Mouse (Mus musculus) hindbrain, embryonic 16.5 days (tissue): ENCODE measurements around the gene Cbfa2t3. TPM values are rescaled to one million over a fixed set of nuclear protein-coding genes. Genes with fewer than 3 reads are reported as not detected.

ENCODE experiments used
- ATAC-seq: fragments of 200-750 bp; cut with Nextera tagmentation; 2 replicates; pipeline ENCODE4 v1.8.0; 2017; ENCODE audit warnings: moderate TSS enrichment, moderate library complexity
- H3K27ac ChIP-seq: fragments of 300-500 bp; sonication (generic); 2 replicates; pipeline ENCODE4 v1.5.1; 2014; ENCODE audit warnings: low read depth, mild to moderate bottlenecking, control low read depth, low read length, moderate library complexity
- H3K27me3 ChIP-seq: fragments of 300-500 bp; sonication (generic); replicated peaks from 2 replicates; pipeline ENCODE4 v1.6.1; 2014; ENCODE audit warnings: low read length; ENCODE audit not compliant: control insufficient read depth, insufficient read depth
- H3K36me3 ChIP-seq: fragments of 300-500 bp; sonication (generic); 2 replicates; pipeline ENCODE4 v1.6.1; 2014; ENCODE audit warnings: mild to moderate bottlenecking, low read length, moderate library complexity, mixed read lengths; ENCODE audit not compliant: control insufficient read depth, insufficient read depth
- H3K4me1 ChIP-seq: fragments of 300-500 bp; sonication (generic); 2 replicates; pipeline ENCODE4 v1.6.1; 2014; ENCODE audit warnings: low read depth, low read length; ENCODE audit not compliant: control insufficient read depth, insufficient read depth
- H3K4me2 ChIP-seq: fragments of 300-500 bp; sonication (generic); 2 replicates; pipeline ENCODE4 v1.6.1; 2014; ENCODE audit warnings: mild to moderate bottlenecking, low read length, control low read depth, moderate library complexity
- H3K4me3 ChIP-seq: fragments of 300-500 bp; sonication (generic); 2 replicates; pipeline ENCODE4 v1.5.1; 2014; ENCODE audit warnings: mild to moderate bottlenecking, low read length, control low read depth, moderate library complexity
- H3K9ac ChIP-seq: fragments of 300-500 bp; sonication (generic); 2 replicates; pipeline ENCODE4 v1.6.1; 2014; ENCODE audit warnings: low read depth, mild to moderate bottlenecking, control low read depth, low read length, moderate library complexity
- H3K9me3 ChIP-seq: fragments of 300-500 bp; sonication (generic); 2 replicates; pipeline ENCODE4 v1.6.1; 2014; ENCODE audit warnings: mild to moderate bottlenecking, low read length, moderate library complexity; ENCODE audit not compliant: control insufficient read depth
- WGBS: fragments of 180-500 bp; shearing (Covaris S2); extraction: QIAGEN DNeasy Blood & Tissue Kit; methylation state at CpG from one replicate; pipeline ENCODE4 v1.1.7; 2014; 5-methylcytosine and 5-hydroxymethylcytosine counted together
- polyA plus RNA-seq: library from polyadenylated mRNA; unstranded; fragments of >200 nt; fragmentation: Nextera tagmentation; extraction: Ambion mirVana; gene quantifications from 2 replicates; pipeline ENCODE4 v1.2.1, GENCODE M21; 2015

The Cbfa2t3 gene
- polyA plus RNA-seq, 1 experiment from 2014 or later = 12.6 TPM

GRCm38 (mm10) chr8:122666338-122666764, 32.6 kb downstream of the Cbfa2t3 start:
- H3K27me3 ChIP-seq = no peaks in the 10 kb centered on the region
- WGBS = 27% methylated on average over 9 of the region's 9 CpGs
- no peak overlapping the region for H3K4me3 ChIP-seq
- H3K36me3 ChIP-seq = no peaks in the 10 kb centered on the region
- peak overlapping the region; percentile 17; the same call in 1 of the 2 replicates for H3K4me2 ChIP-seq
- H3K9me3 ChIP-seq = no peaks in the 10 kb centered on the region
- peak overlapping the region; percentile 30; the same call in 1 of the 2 replicates for H3K27ac ChIP-seq
- peaks cover 52% of the 10 kb centered on the region for H3K4me1 ChIP-seq
- no peak for ATAC-seq
- H3K9ac ChIP-seq = no peak overlapping the region

DNA sequence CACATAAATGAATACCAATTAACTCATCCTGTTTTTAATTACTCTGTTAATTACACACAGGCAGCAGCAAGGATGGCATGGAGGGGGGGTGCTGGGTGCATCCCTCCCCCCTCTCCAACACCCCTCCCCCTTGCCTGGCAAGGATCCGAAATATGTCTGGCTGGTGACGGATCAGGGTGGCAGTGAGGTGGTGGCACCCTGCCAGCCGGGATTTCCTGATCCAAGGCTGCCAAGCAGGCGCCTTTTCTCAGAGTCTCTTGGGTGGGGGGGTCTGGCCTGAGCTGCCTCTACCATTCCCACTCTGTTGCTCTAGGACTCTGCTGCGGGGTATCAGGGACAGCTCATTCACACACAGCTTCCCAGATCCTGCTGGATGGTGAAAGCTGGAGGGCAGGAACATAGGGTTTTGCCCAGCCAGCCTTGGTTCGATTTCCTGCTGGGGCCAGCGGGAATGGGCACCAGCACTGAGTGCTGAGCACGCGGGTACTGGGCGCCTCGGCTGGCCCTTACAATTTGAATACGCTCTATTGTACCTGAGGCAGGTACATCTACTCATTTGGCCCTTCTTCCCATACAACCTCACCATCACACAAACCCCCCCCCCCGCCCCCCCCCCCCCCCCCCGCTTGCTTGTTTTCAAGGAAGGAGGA, 33.1 kb downstream of the Cbfa2t3 start:
- Histone ChIP-seq H3K4me2 (peak overlapping the region; percentile 36), H3K9me3 (no peaks in the 10 kb centered on the region), H3K27ac (peak overlapping the region; percentile 78), H3K9ac (peak overlapping the region; percentile 47; the same call in 1 of the 2 replicates), H3K4me1 (peaks cover 53% of the 10 kb centered on the region), H3K27me3 (no peaks in the 10 kb centered on the region), H3K36me3 (no peaks in the 10 kb centered on the region), H3K4me3 (no peak overlapping the region)
- peak; percentile 56 for ATAC-seq
- 43% methylated on average over 12 of the region's 14 CpGs for WGBS

GRCm38 (mm10) chr8:122665221-122665620, 33.7 kb downstream of the Cbfa2t3 start:
- peak overlapping the region; percentile 78; the same call in 1 of the 2 replicates for H3K27ac ChIP-seq
- no peak overlapping the region for H3K4me3 ChIP-seq
- no peaks in the 10 kb centered on the region for H3K9me3 ChIP-seq
- ATAC-seq = peak; percentile 46; the same call in 1 of the 2 replicates
- H3K9ac ChIP-seq = peak overlapping the region; percentile 47
- H3K36me3 ChIP-seq = no peaks in the 10 kb centered on the region
- no peaks in the 10 kb centered on the region for H3K27me3 ChIP-seq
- peak overlapping the region; percentile 36 for H3K4me2 ChIP-seq
- H3K4me1 ChIP-seq = peaks cover 48% of the 10 kb centered on the region
- 31% methylated on average over 8 of the region's 8 CpGs for WGBS

GRCm38 (mm10) chr8:122663670-122664069, 35.2 kb downstream of the Cbfa2t3 start:
- Histone ChIP-seq H3K36me3 (no peaks in the 10 kb centered on the region), H3K4me3 (no peak overlapping the region), H3K27me3 (no peaks in the 10 kb centered on the region), H3K27ac (no peak overlapping the region), H3K4me1 (peaks cover 41% of the 10 kb centered on the region), H3K9me3 (no peaks in the 10 kb centered on the region), H3K4me2 (no peak overlapping the region), H3K9ac (no peak overlapping the region)
- WGBS = 76% methylated on average over 5 of the region's 5 CpGs
- ATAC-seq = no peak

- no peaks in the 10 kb centered on the region for H3K9me3 ChIP-seq
- H3K4me1 ChIP-seq = peaks cover 41% of the 10 kb centered on the region
- no peak for ATAC-seq
- H3K27me3 ChIP-seq = no peaks in the 10 kb centered on the region
- H3K4me3 ChIP-seq = no peak overlapping the region
- no peaks in the 10 kb centered on the region for H3K36me3 ChIP-seq
- H3K4me2 ChIP-seq = no peak overlapping the region
- no peak overlapping the region for H3K9ac ChIP-seq
- H3K27ac ChIP-seq = no peak overlapping the region
- 71% methylated on average over 3 of the region's 3 CpGs for WGBS
Observed at GRCm38 (mm10) chr8:122663106-122663505, 35.8 kb downstream of the Cbfa2t3 start.

GRCm38 (mm10) chr8:122661894-122662293, 37.0 kb downstream of the Cbfa2t3 start:
- ATAC-seq = no peak
- Histone ChIP-seq H3K4me3 (no peak overlapping the region), H3K9ac (no peak overlapping the region), H3K27me3 (no peaks in the 10 kb centered on the region), H3K27ac (no peak overlapping the region; the same call in 1 of the 2 replicates), H3K9me3 (no peaks in the 10 kb centered on the region), H3K4me2 (no peak overlapping the region), H3K36me3 (no peaks in the 10 kb centered on the region), H3K4me1 (peaks cover 36% of the 10 kb centered on the region)
- 79% methylated on average over 2 of the region's 2 CpGs for WGBS

- H3K9ac ChIP-seq = no peak overlapping the region
- H3K4me3 ChIP-seq = no peak overlapping the region
- peak overlapping the region; percentile 27; the same call in 1 of the 2 replicates for H3K27ac ChIP-seq
- H3K27me3 ChIP-seq = no peaks in the 10 kb centered on the region
- peaks cover 28% of the 10 kb centered on the region for H3K4me1 ChIP-seq
- H3K4me2 ChIP-seq = no peak overlapping the region
- no peaks in the 10 kb centered on the region for H3K36me3 ChIP-seq
- H3K9me3 ChIP-seq = no peaks in the 10 kb centered on the region
- WGBS = 29% methylated on average over 7 of the region's 7 CpGs
- ATAC-seq = 0 out of 2 replicates have a peak, but pooled peaks have one; percentile 7
Observed at GRCm38 (mm10) chr8:122661138-122661537, 37.8 kb downstream of the Cbfa2t3 start.

DNA sequence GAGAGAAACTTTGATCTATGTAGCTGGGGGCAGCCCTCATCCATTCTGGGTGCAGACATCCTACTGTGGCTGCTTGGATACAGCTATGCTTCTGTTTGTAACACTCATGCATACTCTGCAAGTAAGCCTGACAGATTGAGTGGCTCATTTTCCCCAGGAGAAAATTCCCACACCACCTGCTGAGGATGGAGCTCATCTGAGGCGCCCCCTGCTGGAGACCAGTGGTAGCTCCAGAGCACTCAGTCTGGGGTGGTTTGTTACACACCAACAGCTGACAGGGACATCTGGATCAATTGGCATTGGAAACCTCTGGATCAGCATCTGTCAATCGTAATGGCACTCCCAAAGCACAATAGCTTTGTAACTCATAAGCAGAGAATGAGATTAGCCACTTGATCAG, 38.9 kb downstream of the Cbfa2t3 start:
- Histone ChIP-seq H3K4me1 (peaks cover 17% of the 10 kb centered on the region), H3K27ac (no peak overlapping the region), H3K9ac (no peak overlapping the region), H3K4me2 (no peak overlapping the region), H3K36me3 (no peaks in the 10 kb centered on the region), H3K27me3 (no peaks in the 10 kb centered on the region), H3K4me3 (no peak overlapping the region), H3K9me3 (no peaks in the 10 kb centered on the region)
- no peak for ATAC-seq
- WGBS = 73% methylated on average over 2 of the region's 2 CpGs

- no peaks in the 10 kb centered on the region for H3K27me3 ChIP-seq
- H3K4me2 ChIP-seq = no peak overlapping the region
- H3K9ac ChIP-seq = no peak overlapping the region
- H3K9me3 ChIP-seq = no peaks in the 10 kb centered on the region
- no peaks in the 10 kb centered on the region for H3K36me3 ChIP-seq
- no peak for ATAC-seq
- no peak overlapping the region for H3K27ac ChIP-seq
- WGBS = 72% methylated on average over 9 of the region's 9 CpGs
- peaks cover 20% of the 10 kb centered on the region for H3K4me1 ChIP-seq
- no peak overlapping the region for H3K4me3 ChIP-seq
Observed at GRCm38 (mm10) chr8:122658807-122659160, 40.1 kb downstream of the Cbfa2t3 start.
